Mouse (Mus musculus) liver, embryonic 14.5 days (tissue): ENCODE results near the gene Clec9a. TPM values are rescaled to one million over a fixed set of nuclear protein-coding genes. Genes with fewer than 3 reads are reported as not detected.

Source experiments
- ATAC-seq: fragments of 200-750 bp; cut with Nextera tagmentation; 2 replicates; pipeline ENCODE4 v1.8.0; 2017; ENCODE audit warnings: moderate number of reproducible peaks, mild to moderate bottlenecking, moderate library complexity; ENCODE audit not compliant: insufficient read depth
- DNase-seq, 3 experiments: peaks; one replicate each; pipeline ENCODE4 v3.0.0-alpha.2; 2012 to 2013; ENCODE audit warnings: low read depth in 3 of 3, low spot score in 3 of 3
- H3K27ac ChIP-seq: fragments of 300-500 bp; sonication (generic); 2 replicates; pipeline ENCODE4 v1.5.1; 2014; ENCODE audit warnings: moderate library complexity, mild to moderate bottlenecking, control low read depth, inconsistent platforms
- H3K27me3 ChIP-seq: fragments of 300-500 bp; sonication (generic); 2 replicates; pipeline ENCODE4 v1.6.1; 2014; ENCODE audit warnings: mild to moderate bottlenecking, low read length, moderate library complexity; ENCODE audit not compliant: control insufficient read depth, insufficient read depth
- H3K36me3 ChIP-seq: fragments of 300-500 bp; sonication (generic); replicated peaks from 2 replicates; pipeline ENCODE4 v1.6.1; 2014; ENCODE audit warnings: low read depth; ENCODE audit not compliant: control insufficient read depth, insufficient read depth
- H3K4me1 ChIP-seq, 2 experiments: fragments of 200-500 bp in 1 of 2; fragments of 300-500 bp in 1 of 2; sonication (generic) in 1 of 2; replicated peaks; 2 replicates each; pipeline ENCODE4 v1.6.1; 2012 to 2014; ENCODE audit warnings: antibody characterized with exemption in 1 of 2, inconsistent platforms in 1 of 2, low read length in 1 of 2; ENCODE audit not compliant: control insufficient read depth in 2 of 2, insufficient read depth in 2 of 2
- H3K4me2 ChIP-seq: fragments of 300-500 bp; sonication (generic); 2 replicates; pipeline ENCODE4 v1.6.1; 2014; ENCODE audit warnings: low read depth, mild to moderate bottlenecking, control low read depth, moderate library complexity
- H3K4me3 ChIP-seq, 2 experiments: fragments of 200-500 bp in 1 of 2; fragments of 300-500 bp in 1 of 2; sonication (generic) in 1 of 2; 2 replicates each; pipeline ENCODE4 v1.5.1; 2012 to 2014; ENCODE audit warnings: low read depth in 2 of 2, low read length in 2 of 2, mild to moderate bottlenecking in 2 of 2, control low read depth in 1 of 2, inconsistent platforms in 1 of 2, moderate library complexity in 1 of 2; ENCODE audit not compliant: insufficient read depth in 1 of 2
- H3K9ac ChIP-seq: fragments of 300-500 bp; sonication (generic); replicated peaks from 2 replicates; pipeline ENCODE4 v1.6.1; 2014; ENCODE audit warnings: mild to moderate bottlenecking, control low read depth, moderate library complexity
- H3K9me3 ChIP-seq: fragments of 300-500 bp; sonication (generic); 2 replicates; pipeline ENCODE4 v1.6.1; 2016; ENCODE audit warnings: low read length, mixed read lengths; ENCODE audit not compliant: control insufficient read depth
- CTCF ChIP-seq: IDR thresholded peaks from 2 replicates; pipeline ENCODE4 v1.5.1; 2016; ENCODE audit warnings: antibody characterized with exemption, low read depth, control low read depth
- EP300 ChIP-seq: IDR thresholded peaks from 2 replicates; pipeline ENCODE4 v1.6.1; 2016; ENCODE audit warnings: antibody characterized with exemption, low read depth
- WGBS: fragments of 180-500 bp; shearing (Covaris S2); extraction: QIAGEN DNeasy Blood & Tissue Kit; methylation state at CpG from one replicate; pipeline ENCODE4 v1.1.7; 2014; ENCODE audit not compliant: insufficient replicate concordance; 5-methylcytosine and 5-hydroxymethylcytosine counted together
- polyA plus RNA-seq, 2 experiments: library from polyadenylated mRNA; depleted of rRNA in 1 of 2; stranded (reverse) in 1 of 2; unstranded in 1 of 2; fragments of >200 nt; fragmentation: Nextera tagmentation in 1 of 2; extraction: Ambion mirVana in 1 of 2; gene quantifications; 2 replicates each; pipeline versions ENCODE4 v1.2.1 to v1.2.3; 2012 to 2014

Gene Clec9a
- polyA plus RNA-seq, 2 experiments = 0.25 to 1.0 TPM

DNA sequence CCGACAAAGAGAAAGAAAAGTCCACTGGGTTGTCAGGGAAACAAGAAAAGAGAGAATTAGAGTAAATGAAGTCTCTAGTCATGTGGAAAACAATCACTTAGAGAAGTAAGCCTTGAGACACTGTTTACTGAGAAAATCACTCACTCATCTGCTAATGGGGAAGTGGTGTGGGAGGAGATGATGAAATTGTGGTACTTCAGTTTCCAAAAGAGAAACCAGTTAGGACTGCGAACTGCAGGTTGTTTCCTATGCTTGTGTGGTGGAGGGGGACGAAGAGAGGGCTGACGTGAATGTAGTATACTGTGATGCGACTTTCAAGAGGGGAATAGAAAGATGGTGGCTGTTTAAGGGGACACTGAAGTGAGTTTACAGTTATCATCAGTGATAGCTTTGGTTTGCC lies 25.6 kb downstream of the Clec9a start:
- no peaks in the 10 kb centered on the region for H3K36me3 ChIP-seq
- H3K9me3 ChIP-seq = no peaks in the 10 kb centered on the region
- no peak overlapping the region for H3K9ac ChIP-seq
- H3K27me3 ChIP-seq = no peaks in the 10 kb centered on the region
- WGBS = 26% methylated on average over 5 of the region's 5 CpGs
- H3K4me2 ChIP-seq = no peak overlapping the region
- ATAC-seq = peak; percentile 35; the same call in 1 of the 2 replicates
- H3K27ac ChIP-seq = no peak overlapping the region
- no peak overlapping the region for H3K4me3 ChIP-seq
- TF ChIP-seq CTCF (no peak), EP300 (no peak)
- DNase-seq = peak in 2 of 3 experiments; percentile 7 to 31
- H3K4me1 ChIP-seq = no peaks in the 10 kb centered on the region

- Histone ChIP-seq H3K9me3 (no peaks in the 10 kb centered on the region), H3K27me3 (no peaks in the 10 kb centered on the region), H3K4me3 (no peak overlapping the region), H3K4me2 (no peak overlapping the region), H3K9ac (no peak overlapping the region), H3K4me1 (no peaks in the 10 kb centered on the region), H3K27ac (no peak overlapping the region), H3K36me3 (no peaks in the 10 kb centered on the region)
- ATAC-seq (no peak), DNase-seq (no peak)
- no peak for TF ChIP-seq EP300
- no peak for TF ChIP-seq CTCF
- WGBS = 69% methylated on average over 3 of the region's 3 CpGs
These were observed 27.4 kb downstream of the Clec9a start for GRCm38 (mm10) chr6:129436025-129436424.

DNA sequence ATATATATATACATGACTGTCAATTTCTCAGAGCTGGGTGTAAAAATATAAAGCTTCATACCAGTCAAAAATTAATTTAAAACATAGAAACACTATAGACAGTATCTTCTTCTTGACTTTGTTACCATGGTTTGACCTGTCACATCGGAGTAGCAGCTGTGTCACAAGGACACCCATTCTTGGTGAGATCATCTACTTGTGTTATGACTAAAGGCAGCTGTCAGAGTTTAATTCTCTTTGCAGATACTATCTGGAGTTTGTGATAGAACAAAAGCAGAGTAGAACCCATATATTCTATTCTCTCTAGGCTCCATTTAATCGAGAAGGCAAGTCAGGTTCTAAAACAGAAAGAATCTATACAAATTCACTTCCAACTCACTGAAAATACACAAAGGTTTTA lies 29.4 kb downstream of the Clec9a start:
- Histone ChIP-seq H3K4me1 (no peaks in the 10 kb centered on the region), H3K27ac (no peak overlapping the region), H3K9ac (no peak overlapping the region), H3K9me3 (no peaks in the 10 kb centered on the region), H3K27me3 (no peaks in the 10 kb centered on the region), H3K36me3 (no peaks in the 10 kb centered on the region), H3K4me3 (no peak overlapping the region), H3K4me2 (no peak overlapping the region)
- ATAC-seq (no peak), DNase-seq (no peak)
- WGBS = 66% methylated on average over 2 of the region's 2 CpGs
- TF ChIP-seq CTCF (no peak), EP300 (no peak)

DNA sequence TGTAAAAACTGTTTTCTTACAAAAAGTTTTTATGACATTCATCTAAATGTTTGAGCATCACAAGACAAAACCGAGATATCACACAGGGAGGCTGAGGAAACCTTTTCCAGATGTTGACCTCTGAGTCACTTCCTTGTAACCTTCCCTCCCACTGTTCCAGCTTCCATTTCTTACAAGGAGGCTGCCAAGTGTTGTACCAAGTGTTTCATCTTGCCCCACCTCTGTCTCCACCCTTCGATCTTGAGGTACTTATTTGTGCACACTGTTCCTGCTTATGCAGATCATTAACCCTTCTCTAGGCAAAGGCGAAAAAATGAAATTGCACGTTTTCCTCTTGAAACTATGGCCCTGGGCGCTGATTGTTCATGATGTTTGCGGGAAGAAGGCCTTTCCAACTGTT lies 41.1 kb downstream of the Clec9a start:
- 51% methylated on average over 6 of the region's 6 CpGs for WGBS
- no peak for DNase-seq
- H3K4me1 ChIP-seq = no peaks in the 10 kb centered on the region
- H3K27me3 ChIP-seq = no peaks in the 10 kb centered on the region
- H3K4me2 ChIP-seq = no peak overlapping the region
- H3K27ac ChIP-seq = no peak overlapping the region
- ATAC-seq = no peak
- TF ChIP-seq CTCF (no peak), EP300 (no peak)
- no peak overlapping the region for H3K4me3 ChIP-seq
- H3K9ac ChIP-seq = no peak overlapping the region
- H3K9me3 ChIP-seq = no peaks in the 10 kb centered on the region
- H3K36me3 ChIP-seq = no peaks in the 10 kb centered on the region

- no peak within 1 kb of the TSS for H3K4me3 ChIP-seq
- no peaks in the 10 kb centered on the region for H3K4me1 ChIP-seq
- DNase-seq = no peak
- H3K9me3 ChIP-seq = no peaks in the 10 kb centered on the region
- WGBS = 38% methylated on average over 13 of the region's 13 CpGs
- H3K9ac ChIP-seq = no peak within 1 kb of the TSS
- H3K36me3 ChIP-seq = no peaks in the 10 kb centered on the region
- ATAC-seq = no peak
- no peak for TF ChIP-seq CTCF
- TF ChIP-seq EP300 = no peak
- no peaks in the 10 kb centered on the region for H3K27me3 ChIP-seq
- no peak within 1 kb of the TSS for H3K4me2 ChIP-seq
- no peak within 1 kb of the TSS for H3K27ac ChIP-seq
These were observed 42.9 kb downstream of the Clec9a start, which contains the start of gene Clec1a for GRCm38 (mm10) chr6:129451411-129452039. Gene Clec1a, minus strand, starts transcription at chr6:129452000.
